Mouse (Mus musculus): Measurements from ENCODE around the gene Abca5. TPM values are rescaled to one million over a fixed set of nuclear protein-coding genes. Genes with fewer than 3 reads are reported as not detected.

Abca5 gene
- polyA plus RNA-seq (2012; fragmentation: generic; extraction: Trizol), result 1 to 10 TPM in 1 of 2 experiments, under 1 TPM in 1; 0.08 to 1.1 TPM

DNA sequence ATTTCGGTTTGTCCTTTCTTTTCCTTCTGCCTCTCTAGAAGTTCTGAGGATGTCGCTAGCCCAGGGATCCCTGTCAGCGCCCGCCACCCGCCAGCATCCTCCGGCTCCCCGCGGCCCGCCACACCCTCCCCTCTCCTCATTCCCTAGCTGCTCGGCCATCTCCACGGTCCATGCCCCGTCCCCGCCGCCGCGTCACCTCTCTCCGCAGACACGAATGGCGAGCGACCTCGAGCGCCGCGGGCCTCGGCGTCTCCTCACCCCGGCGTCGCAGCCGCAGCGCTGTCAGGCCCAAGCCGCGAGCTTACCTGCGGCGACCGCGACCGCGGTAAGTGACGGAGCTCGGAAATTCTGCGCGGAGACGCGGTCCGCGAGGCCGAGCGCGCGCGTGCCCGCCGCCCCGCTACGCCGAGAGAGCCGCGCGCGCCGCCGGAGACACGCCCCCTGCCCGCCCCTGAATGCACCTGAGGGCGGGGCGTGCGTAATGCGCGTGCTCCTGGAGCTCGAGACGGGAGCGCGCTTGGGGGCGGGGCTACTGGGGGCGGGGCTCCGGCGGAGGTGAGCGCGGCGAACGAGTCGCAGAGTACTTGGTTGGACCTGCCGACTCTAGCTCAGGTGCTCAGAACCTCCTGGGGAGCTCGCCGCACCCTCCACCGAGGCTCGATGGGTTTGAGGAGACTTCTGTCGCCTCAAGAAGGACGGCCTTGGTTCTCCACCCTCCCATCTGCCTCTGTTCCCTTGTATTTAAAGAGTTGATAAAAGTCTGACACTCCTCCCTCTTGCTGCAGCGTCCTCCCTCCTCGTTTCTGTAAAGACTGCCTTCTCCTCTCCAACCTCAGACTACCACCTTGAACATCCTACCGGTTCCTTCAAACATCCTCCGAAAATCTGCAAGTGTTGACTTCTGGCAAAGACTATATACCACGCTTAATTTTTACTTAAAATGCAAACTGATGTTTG lies at the start of gene Abca5:
Gene Abca5, minus strand, starts transcription at position 428 of the 957 bp plus-strand sequence.

DNA sequence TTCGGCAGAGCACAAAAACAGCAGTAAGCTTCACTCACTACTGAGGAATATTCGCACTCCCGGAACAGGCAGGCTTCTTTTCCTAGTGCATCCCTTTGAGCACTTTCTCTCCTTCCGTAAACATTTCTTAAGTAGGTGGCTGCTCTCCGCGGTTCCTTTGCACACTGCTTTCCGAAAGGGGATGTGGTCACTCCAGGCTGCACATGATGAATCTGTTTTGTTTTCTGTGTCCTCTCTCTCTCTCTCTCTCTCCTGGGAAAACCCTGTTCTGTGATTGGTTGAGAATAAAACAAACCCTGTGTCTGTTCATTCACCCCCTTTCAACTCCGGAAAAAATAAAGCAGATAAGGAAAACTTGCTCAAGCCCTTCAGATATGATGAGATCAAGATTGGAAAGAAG lies 86.0 kb downstream of the Abca5 start, which contains the start of gene Abca6:
Gene Abca6, minus strand, starts transcription at position 243 of the 400 bp plus-strand sequence.

Other genes with a start within 250 kb of the Abca5 start
- gene Abca8a, start 241.7 kb downstream of the Abca5 start, polyA plus RNA-seq (2012; fragmentation: generic; extraction: Trizol), result 1 to 10 TPM in 1 of 2 experiments, not detected in 1; 1.5 TPM
- 1 to 10 TPM in 1 of 2 experiments, under 1 TPM in 1; under 0.01 to 5.9 TPM for gene Abca9, start 169.5 kb downstream of the Abca5 start, polyA plus RNA-seq (2012; fragmentation: generic; extraction: Trizol)
- gene Abca6, start 85.9 kb downstream of the Abca5 start, polyA plus RNA-seq (2012; fragmentation: generic; extraction: Trizol), result not detected
- 10 to 100 TPM in 1 of 2 experiments, 1 to 10 TPM in 1; 2.6 to 14.5 TPM for gene Map2k6, start 61.4 kb upstream of the Abca5 start, polyA plus RNA-seq (2012; fragmentation: generic; extraction: Trizol)